Mouse (Mus musculus) brain, embryonic 14.5 days (tissue): ENCODE results near the gene Mest.

Experiments
- CTCF ChIP-seq: fragments of 200-500 bp; IDR thresholded peaks from 2 replicates; pipeline ENCODE4 v1.5.1; 2012; ENCODE audit warnings: inconsistent platforms, mild to moderate bottlenecking, moderate library complexity, borderline replicate concordance; ENCODE audit not compliant: insufficient read depth, insufficient read length; ENCODE audit errors: extremely low read depth
- POLR2A ChIP-seq: fragments of 200-500 bp; IDR thresholded peaks from 2 replicates; pipeline ENCODE4 v1.6.1; 2012; ENCODE audit warnings: mild to moderate bottlenecking, inconsistent platforms, borderline replicate concordance; ENCODE audit not compliant: poor library complexity, insufficient read depth, insufficient read length, severe bottlenecking; ENCODE audit errors: extremely low read depth

DNA sequence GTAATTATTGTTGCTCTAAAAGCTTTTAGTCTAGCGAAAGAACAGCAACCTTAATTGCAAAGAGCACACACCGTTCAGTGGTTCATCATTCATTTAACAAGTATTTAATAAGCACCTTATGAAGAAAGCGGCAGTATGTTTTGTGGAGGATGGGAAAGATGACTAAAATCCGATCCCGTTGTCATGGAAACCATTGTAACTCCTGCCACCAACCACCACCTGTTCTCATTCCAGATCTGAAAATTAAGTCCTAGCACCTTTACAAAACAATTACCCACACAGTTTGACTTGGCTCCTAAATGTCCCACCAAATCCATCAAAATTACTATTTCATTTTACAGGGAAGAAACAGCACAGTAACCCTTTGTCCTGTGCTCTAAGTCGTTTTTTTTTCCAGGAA, 29.1 kb upstream of the Mest start:
- no peak for TF ChIP-seq CTCF
- TF ChIP-seq POLR2A: no peak
